Mouse (Mus musculus) thymus, adult 2 months (tissue): ENCODE measurements at regions not wholly inside any gene's neighbourhood (a gene's known extent, or its start where the extent isn't known, plus 50 kb on each side); places are given as distances from the start of the nearest gene placed in this dataset.

ENCODE experiments used
- DNase-seq: peaks from one replicate; pipeline ENCODE4 v3.0.0; 2021
- H3K27ac ChIP-seq: fragments of 200-500 bp; 2 replicates; pipeline ENCODE4 v1.5.1; 2012; ENCODE audit warnings: low read length, control low read depth; ENCODE audit not compliant: control insufficient read depth, insufficient read depth
- H3K27me3 ChIP-seq: fragments of 200-500 bp; 2 replicates; pipeline ENCODE4 v1.6.1; 2012; ENCODE audit warnings: mild to moderate bottlenecking, low read length, moderate library complexity, mixed read lengths; ENCODE audit not compliant: control insufficient read depth, insufficient read depth
- H3K36me3 ChIP-seq: fragments of 200-500 bp; 2 replicates; pipeline ENCODE4 v1.6.1; 2012; ENCODE audit warnings: mild to moderate bottlenecking, low read length, moderate library complexity; ENCODE audit not compliant: control insufficient read depth, insufficient read depth
- H3K4me1 ChIP-seq: fragments of 200-500 bp; replicated peaks from 2 replicates; pipeline ENCODE4 v1.6.1; 2012; ENCODE audit warnings: low read length; ENCODE audit not compliant: control insufficient read depth, insufficient read depth
- H3K4me3 ChIP-seq: fragments of 200-500 bp; 2 replicates; pipeline ENCODE4 v1.5.1; 2012; ENCODE audit warnings: mild to moderate bottlenecking, low read length, control low read depth, moderate library complexity; ENCODE audit not compliant: control insufficient read depth, insufficient read depth
- CTCF ChIP-seq: fragments of 200-500 bp; IDR thresholded peaks from 2 replicates; pipeline ENCODE4 v1.5.1; 2012; ENCODE audit warnings: mild to moderate bottlenecking, control low read depth, low read length, moderate library complexity, borderline replicate concordance; ENCODE audit not compliant: control insufficient read depth, poor library complexity, insufficient read depth; ENCODE audit errors: extremely low read depth
- POLR2A ChIP-seq: fragments of 200-500 bp; IDR thresholded peaks from 2 replicates; pipeline ENCODE4 v1.6.1; 2012; ENCODE audit warnings: mild to moderate bottlenecking, low read length, control low read depth, moderate library complexity; ENCODE audit not compliant: control insufficient read depth, poor library complexity, insufficient read depth; ENCODE audit errors: extremely low read depth
- WGBS: fragments of 180-500 bp; shearing (Covaris S2); methylation state at CpG from one replicate; pipeline ENCODE4 v1.1.7; 2018; 5-methylcytosine and 5-hydroxymethylcytosine counted together

DNA sequence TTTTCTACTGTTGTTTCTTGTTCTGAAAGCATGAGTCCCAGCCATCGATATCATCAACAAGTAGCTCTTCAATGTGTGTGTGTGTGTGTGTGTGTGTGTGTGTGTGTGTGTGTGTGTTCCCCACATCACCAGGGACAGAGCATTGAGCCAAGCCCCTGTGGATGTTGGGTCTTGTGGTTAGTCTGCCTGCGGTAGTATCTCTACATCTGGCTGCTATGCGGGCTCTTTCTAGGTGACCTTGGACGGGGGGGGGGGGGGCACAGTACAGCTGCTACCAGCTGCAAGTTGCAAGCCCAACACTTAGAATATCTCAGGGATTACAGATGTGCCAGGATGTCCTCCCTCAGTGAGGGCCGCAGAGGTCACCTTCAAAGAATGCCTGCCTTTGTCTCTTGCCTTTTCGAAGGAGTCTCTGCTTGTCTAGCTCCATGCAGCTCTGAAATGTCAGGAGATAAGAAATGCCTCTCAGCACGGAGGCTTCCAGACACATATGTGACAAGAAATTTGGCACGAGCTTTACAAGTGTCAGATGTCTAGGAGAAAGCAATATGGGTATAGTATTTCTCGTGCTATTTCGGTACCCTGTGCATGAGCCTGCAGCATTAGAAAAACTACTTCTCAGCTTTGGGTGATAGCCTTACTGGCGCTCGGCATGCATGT is 75.6 kb upstream of the Pgrmc2 start:
- WGBS, result 53% methylated on average over 12 of the region's 12 CpGs
- Histone ChIP-seq H3K27ac (no peak overlapping the region), H3K36me3 (no peaks in the 10 kb centered on the region), H3K27me3 (no peaks in the 10 kb centered on the region), H3K4me1 (0 out of 2 replicates have a peak, but pooled peaks cover 2% of the 10 kb centered on the region), H3K4me3 (no peak overlapping the region)
- DNase-seq, result no peak
- TF ChIP-seq POLR2A (no peak), CTCF (no peak)

DNA sequence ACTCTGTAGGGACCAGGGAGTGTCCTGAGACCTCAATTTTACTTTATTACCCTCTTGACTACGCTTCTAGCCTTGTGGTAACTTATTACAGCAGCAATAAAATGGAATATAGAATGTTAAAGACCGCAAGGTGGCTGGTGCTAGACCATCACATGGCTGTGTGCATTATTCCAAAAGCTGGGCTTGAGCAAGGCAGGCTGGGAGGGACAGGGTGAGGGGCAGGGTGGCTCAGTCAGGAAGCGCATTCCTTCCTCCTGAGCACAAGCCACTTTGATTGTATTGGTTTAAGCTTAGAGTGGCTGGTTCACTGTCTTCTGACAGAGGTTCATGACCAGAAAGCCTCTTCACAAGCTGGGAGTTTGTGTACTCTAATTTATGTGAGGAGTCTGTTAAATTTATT is 74.6 kb upstream of the Pgrmc2 start:
- Histone ChIP-seq H3K4me3 (no peak overlapping the region), H3K27ac (no peak overlapping the region), H3K4me1 (0 out of 2 replicates have a peak, but pooled peaks cover 2% of the 10 kb centered on the region), H3K27me3 (no peaks in the 10 kb centered on the region), H3K36me3 (no peaks in the 10 kb centered on the region)
- no peak for DNase-seq
- TF ChIP-seq CTCF (no peak), POLR2A (no peak)
- 96% methylated on average over 3 of the region's 3 CpGs for WGBS

DNA sequence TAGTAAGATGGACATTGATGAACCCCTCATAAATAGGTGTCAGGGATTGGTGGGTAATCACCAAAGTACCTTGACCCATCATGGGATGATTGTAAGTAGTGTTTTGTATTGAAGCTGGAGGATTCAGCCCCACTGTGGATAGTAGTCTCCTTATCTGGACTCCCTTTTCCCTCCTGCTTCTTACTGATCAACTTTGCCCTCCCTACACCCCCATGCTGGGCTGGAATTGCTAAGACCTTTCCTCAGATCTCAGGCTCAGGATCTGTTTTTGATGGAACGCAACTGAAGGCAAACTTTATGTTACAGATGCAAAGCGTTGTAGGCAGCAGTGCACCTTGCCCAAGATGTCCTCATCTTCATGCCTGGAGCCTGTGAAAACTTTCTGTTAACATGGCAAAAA is 73.7 kb upstream of the Pgrmc2 start:
- Histone ChIP-seq H3K27ac (no peak overlapping the region), H3K27me3 (no peaks in the 10 kb centered on the region), H3K36me3 (no peaks in the 10 kb centered on the region), H3K4me3 (no peak overlapping the region), H3K4me1 (0 out of 2 replicates have a peak, but pooled peaks cover 2% of the 10 kb centered on the region)
- 99% methylated on average over 2 of the region's 2 CpGs for WGBS
- DNase-seq, result no peak
- TF ChIP-seq POLR2A (no peak), CTCF (no peak)

DNA sequence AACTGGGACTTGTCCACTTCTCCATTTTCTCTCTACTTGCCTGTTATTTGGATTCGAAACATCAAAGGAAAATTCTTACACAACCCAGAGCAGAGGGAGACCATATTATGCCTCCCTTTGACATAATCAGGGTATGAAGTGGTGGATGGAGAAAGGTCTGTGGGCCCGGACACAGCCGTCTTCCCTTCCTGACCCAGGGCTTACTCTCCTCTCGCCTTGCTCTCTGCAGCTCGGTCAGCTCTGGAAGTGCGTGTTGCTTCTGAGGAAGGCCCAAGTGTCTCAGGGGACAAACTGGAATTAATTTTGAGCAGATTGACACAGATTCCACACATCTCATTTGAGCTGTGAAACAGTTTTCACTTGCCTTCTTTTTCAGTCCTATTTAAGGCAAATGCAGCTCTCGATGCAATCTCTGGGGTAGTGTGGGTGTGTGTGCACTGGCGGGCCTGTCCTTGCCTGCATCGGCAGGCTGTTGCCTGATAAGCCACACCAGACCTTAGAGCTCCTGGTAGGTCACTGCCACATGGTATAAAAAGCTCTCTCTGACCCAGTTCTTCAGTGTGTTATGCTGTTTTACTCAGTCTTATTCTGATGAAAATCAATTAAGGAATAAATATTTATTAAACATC is 72.4 kb upstream of the Pgrmc2 start:
- DNase-seq, result no peak
- Histone ChIP-seq H3K36me3 (no peaks in the 10 kb centered on the region), H3K4me3 (no peak overlapping the region), H3K27me3 (no peaks in the 10 kb centered on the region), H3K4me1 (0 out of 2 replicates have a peak, but pooled peaks cover 2% of the 10 kb centered on the region), H3K27ac (no peak overlapping the region)
- TF ChIP-seq CTCF, result no peak
- WGBS, result 84% methylated on average over 9 of the region's 9 CpGs

DNA sequence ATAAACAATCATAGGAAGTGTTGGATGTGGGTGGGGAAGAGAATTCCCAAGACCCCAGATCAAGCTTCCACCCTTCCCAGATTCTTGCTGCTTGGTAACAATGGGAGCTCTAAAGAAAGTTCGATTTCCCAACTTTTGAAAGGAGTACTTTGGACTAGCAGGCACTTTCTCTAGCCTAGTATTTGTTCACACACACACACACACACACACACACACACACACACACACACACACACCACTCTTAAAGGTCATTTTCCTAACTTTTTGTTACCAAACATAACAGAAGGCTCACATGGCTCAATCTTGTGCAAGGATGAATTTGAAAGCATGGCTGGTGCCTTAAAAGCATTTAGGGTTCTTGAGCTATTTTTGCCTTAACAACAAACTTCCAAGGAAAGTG is 71.6 kb upstream of the Pgrmc2 start:
- DNase-seq, result no peak
- no peak overlapping the region for H3K27ac ChIP-seq
- H3K36me3 ChIP-seq, result no peaks in the 10 kb centered on the region
- no peaks in the 10 kb centered on the region for H3K27me3 ChIP-seq
- TF ChIP-seq POLR2A (no peak), CTCF (no peak)
- 63% methylated on average over 1 of the region's 1 CpGs for WGBS
- no peak overlapping the region for H3K4me3 ChIP-seq
- 0 out of 2 replicates have a peak, but pooled peaks cover 2% of the 10 kb centered on the region for H3K4me1 ChIP-seq

DNA sequence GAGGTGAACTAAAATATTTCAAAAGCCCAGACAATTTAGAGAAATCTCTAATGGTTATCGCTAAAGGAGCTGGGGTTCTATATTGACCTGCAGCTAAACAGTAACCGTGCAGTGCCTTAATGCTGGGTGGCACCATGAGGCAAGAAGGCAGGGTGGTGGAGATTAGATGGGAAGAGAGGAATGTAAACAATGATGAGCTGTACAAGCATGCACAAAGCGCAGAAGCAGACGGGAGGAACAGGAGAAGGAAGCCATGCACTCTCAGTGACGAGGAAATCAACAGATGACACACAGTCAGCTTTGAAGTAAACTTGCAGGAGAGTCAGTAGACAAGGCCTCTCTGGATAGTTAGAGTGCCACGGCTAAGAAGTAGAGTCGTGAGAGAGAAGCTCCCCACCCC is 69.1 kb upstream of the Pgrmc2 start:
- Histone ChIP-seq H3K27ac (no peak overlapping the region), H3K27me3 (no peaks in the 10 kb centered on the region), H3K4me3 (no peak overlapping the region), H3K4me1 (no peaks in the 10 kb centered on the region), H3K36me3 (no peaks in the 10 kb centered on the region)
- 91% methylated on average over 7 of the region's 7 CpGs for WGBS
- TF ChIP-seq CTCF (no peak), POLR2A (no peak)
- no peak for DNase-seq
